Mouse (Mus musculus) heart, embryonic 14.5 days (tissue): ENCODE results near the gene AC170998.1. TPM values are rescaled to one million over a fixed set of nuclear protein-coding genes. Genes with fewer than 3 reads are reported as not detected.
"Not testable (repeated sequence)": the region's sequence is repeated elsewhere in the genome, so short reads cannot be mapped to it uniquely, and the experiment has no call there.

Experiments
- ATAC-seq: fragments of 200-750 bp; cut with Nextera tagmentation; 2 replicates; pipeline ENCODE4 v1.8.0; 2017; ENCODE audit warnings: low read depth, moderate TSS enrichment; ENCODE audit not compliant: insufficient number of reproducible peaks, insufficient read depth, low FRiP score
- H3K27ac ChIP-seq, 2 experiments: fragments of 200-500 bp in 1 of 2; fragments of 300-500 bp in 1 of 2; sonication (generic) in 1 of 2; replicated peaks in 1 of 2; 2 replicates each; pipeline ENCODE4 v1.5.1; 2012 to 2014; ENCODE audit warnings: low read depth in 2 of 2, low read length in 2 of 2, control low read depth in 1 of 2, mild to moderate bottlenecking in 1 of 2, mixed read lengths in 1 of 2; ENCODE audit not compliant: control insufficient read depth in 1 of 2, insufficient read depth in 1 of 2
- H3K27me3 ChIP-seq: fragments of 300-500 bp; sonication (generic); 2 replicates; pipeline ENCODE4 v1.6.1; 2014; ENCODE audit warnings: mild to moderate bottlenecking, low read length, control low read depth; ENCODE audit not compliant: control insufficient read depth, insufficient read depth
- H3K36me3 ChIP-seq: fragments of 300-500 bp; sonication (generic); 2 replicates; pipeline ENCODE4 v1.6.1; 2014; ENCODE audit warnings: mild to moderate bottlenecking, control low read depth, low read length, mixed read lengths; ENCODE audit not compliant: control insufficient read depth, insufficient read depth
- H3K4me1 ChIP-seq, 2 experiments: fragments of 200-500 bp in 1 of 2; fragments of 300-500 bp in 1 of 2; sonication (generic) in 1 of 2; 2 replicates each; pipeline ENCODE4 v1.6.1; 2012 to 2014; ENCODE audit warnings: low read length in 2 of 2, control low read depth in 1 of 2, mixed read lengths in 1 of 2; ENCODE audit not compliant: control insufficient read depth in 2 of 2, insufficient read depth in 2 of 2
- H3K4me2 ChIP-seq: fragments of 300-500 bp; sonication (generic); 2 replicates; pipeline ENCODE4 v1.6.1; 2014; ENCODE audit warnings: mild to moderate bottlenecking, low read length
- H3K4me3 ChIP-seq, 2 experiments: fragments of 200-500 bp in 1 of 2; fragments of 300-500 bp in 1 of 2; sonication (generic) in 1 of 2; 2 replicates each; pipeline ENCODE4 v1.5.1; 2012 to 2014; ENCODE audit warnings: low read length in 2 of 2, mild to moderate bottlenecking in 2 of 2, control low read depth in 1 of 2, low read depth in 1 of 2, moderate library complexity in 1 of 2; ENCODE audit not compliant: control insufficient read depth in 1 of 2, insufficient read depth in 1 of 2
- H3K9ac ChIP-seq: fragments of 300-500 bp; sonication (generic); 2 replicates; pipeline ENCODE4 v1.6.1; 2014; ENCODE audit warnings: mild to moderate bottlenecking, low read length
- H3K9me3 ChIP-seq: fragments of 300-500 bp; sonication (generic); 2 replicates; pipeline ENCODE4 v1.6.1; 2016; ENCODE audit warnings: low read length, control low read depth; ENCODE audit not compliant: control insufficient read depth
- WGBS: fragments of 180-500 bp; shearing (Covaris S2); extraction: QIAGEN DNeasy Blood & Tissue Kit; methylation state at CpG from one replicate; pipeline ENCODE4 v1.1.7; 2014; 5-methylcytosine and 5-hydroxymethylcytosine counted together
- polyA plus RNA-seq: library from polyadenylated mRNA; unstranded; fragments of >200 nt; fragmentation: Nextera tagmentation; extraction: Ambion mirVana; gene quantifications from 2 replicates; pipeline ENCODE4 v1.2.1, GENCODE M21; 2014

Gene AC170998.1
- polyA plus RNA-seq, 1 experiment from 2014 or later: 2.5 TPM

GRCm38 (mm10) chr17:28774303-28774702 is 48.4 kb downstream of the AC170998.1 start:
- WGBS: 94% methylated on average over 9 of the region's 9 CpGs
- Histone ChIP-seq H3K27me3 (peaks cover 24% of the 10 kb centered on the region), H3K4me1 (peaks cover 10 to 13% of the 10 kb centered on the region in 2 experiments)
- not testable (repeated sequence) for H3K4me2 ChIP-seq, H3K36me3 ChIP-seq, H3K9me3 ChIP-seq, H3K27ac ChIP-seq, H3K9ac ChIP-seq, H3K4me3 ChIP-seq, ATAC-seq

- Histone ChIP-seq H3K9ac (no peak overlapping the region), H3K4me2 (no peak overlapping the region), H3K4me3 (no peak overlapping the region), H3K36me3 (no peaks in the 10 kb centered on the region), H3K9me3 (no peaks in the 10 kb centered on the region), H3K27me3 (peaks cover 15% of the 10 kb centered on the region), H3K27ac (no peak overlapping the region), H3K4me1 (peaks cover 2 to 4% of the 10 kb centered on the region in 2 experiments; a peak in 3 of 4 replicates)
- no peak for ATAC-seq
- WGBS: 68% methylated on average over 4 of the region's 4 CpGs
Observed at GRCm38 (mm10) chr17:28775161-28775560, 49.3 kb downstream of the AC170998.1 start.

Other genes with a start within 250 kb of the AC170998.1 start
- 4.3 and 5.0 TPM in 2 replicates for gene Fkbp5, start 208.6 kb upstream of the AC170998.1 start, polyA plus RNA-seq
- not detected in 2 replicates for gene Armc12, start 195.3 kb upstream of the AC170998.1 start, polyA plus RNA-seq
- not detected in 2 replicates for gene Clpsl2, start 176.7 kb upstream of the AC170998.1 start, polyA plus RNA-seq
- 0.47 TPM in 1 of 2 replicates, not detected in the other for gene Clps, start 165.3 kb upstream of the AC170998.1 start, polyA plus RNA-seq
- 0.26 and 0.45 TPM in 2 replicates for gene Lhfpl5, start 150.4 kb upstream of the AC170998.1 start, polyA plus RNA-seq
- 60.6 and 61.1 TPM in 2 replicates for gene Srpk1, start 103.4 kb upstream of the AC170998.1 start, polyA plus RNA-seq
- 0.34 and 0.51 TPM in 2 replicates for gene Slc26a8, start 35.9 kb upstream of the AC170998.1 start, polyA plus RNA-seq
- gene Mapk14, start 34.8 kb upstream of the AC170998.1 start, polyA plus RNA-seq: 37.6 and 38.3 TPM in 2 replicates
- 1.7 and 2.5 TPM in 2 replicates for gene Mapk13, start 43.2 kb downstream of the AC170998.1 start, polyA plus RNA-seq
- 6.0 and 6.4 TPM in 2 replicates for gene Brpf3, start 75.0 kb downstream of the AC170998.1 start, polyA plus RNA-seq
- 0.11 TPM in 1 of 2 replicates, not detected in the other for gene Pnpla1, start 132.3 kb downstream of the AC170998.1 start, polyA plus RNA-seq
- gene 4930539E08Rik, start 189.2 kb downstream of the AC170998.1 start, polyA plus RNA-seq: 0.09 TPM in 2 replicates
- gene Pxt1, start 217.8 kb downstream of the AC170998.1 start, polyA plus RNA-seq: not detected in 2 replicates
- gene Kctd20, start 225.9 kb downstream of the AC170998.1 start, polyA plus RNA-seq: 53.2 and 53.5 TPM in 2 replicates